Mouse (Mus musculus): Measurements from ENCODE around the gene Nudt17. TPM values are rescaled to one million over a fixed set of nuclear protein-coding genes. Genes with fewer than 3 reads are reported as not detected.
"Not testable (repeated sequence)": the region's sequence is repeated elsewhere in the genome, so short reads cannot be mapped to it uniquely, and the experiment has no call there.

Gene Nudt17
- polyA plus RNA-seq, 1 experiment from 2014 or later = 7.1 TPM

DNA sequence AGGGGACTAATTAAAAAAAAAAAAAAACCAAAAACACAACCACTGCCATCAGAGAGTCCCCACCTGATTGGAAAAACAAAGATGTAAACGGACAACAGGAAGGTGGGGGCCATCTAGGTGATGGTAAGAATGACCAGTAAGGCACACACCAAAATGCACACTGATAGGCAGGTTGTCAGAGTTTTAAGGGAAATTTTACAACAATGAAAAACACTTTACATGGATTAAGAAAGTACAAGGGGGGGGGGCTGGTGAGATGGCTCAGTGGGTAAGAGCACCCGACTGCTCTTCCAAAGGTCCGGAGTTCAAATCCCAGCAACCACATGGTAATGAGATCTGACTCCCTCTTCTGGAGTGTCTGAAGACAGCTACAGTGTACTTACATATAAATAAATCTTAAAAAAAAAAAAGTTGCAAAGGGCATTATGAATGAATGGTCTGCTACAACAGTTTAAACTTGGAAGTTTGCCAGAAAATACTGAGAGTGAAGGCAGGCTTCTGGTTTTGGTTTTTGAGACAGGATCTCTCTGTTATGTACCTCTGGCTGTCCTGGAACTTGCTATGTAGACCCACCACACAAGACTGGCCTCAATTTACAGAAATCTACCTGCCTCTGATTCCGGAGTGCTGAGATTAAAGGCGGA lies 39.8 kb downstream of the Nudt17 start:
- no peaks in the 10 kb centered on the region for H3K9me3 ChIP-seq
- H3K27me3 ChIP-seq (replicated peaks) = peaks cover 22% of the 10 kb centered on the region; the same call in 1 of the 2 replicates
- no peak overlapping the region for H3K27ac ChIP-seq (replicated peaks)
- peaks cover 14% of the 10 kb centered on the region for H3K4me1 ChIP-seq
- H3K4me2 ChIP-seq = no peak overlapping the region
- no peak for ATAC-seq (ENCODE audit: extremely low read depth, insufficient number of reproducible peaks, low FRiP score, low TSS enrichment)
- WGBS = 90% methylated on average over 5 of the region's 5 CpGs
- H3K4me3 ChIP-seq = no peak overlapping the region
- no peak overlapping the region for H3K9ac ChIP-seq
- H3K36me3 ChIP-seq = no peaks in the 10 kb centered on the region

- peaks cover 19% of the 10 kb centered on the region; the same call in 1 of the 2 replicates for H3K27me3 ChIP-seq (replicated peaks)
- 34% methylated on average over 1 of the region's 1 CpGs for WGBS
- no peak overlapping the region for H3K9ac ChIP-seq
- ATAC-seq (ENCODE audit: extremely low read depth, insufficient number of reproducible peaks, low FRiP score, low TSS enrichment) = no peak
- H3K27ac ChIP-seq (replicated peaks) = no peak overlapping the region
- no peak overlapping the region for H3K4me2 ChIP-seq
- peaks cover 17% of the 10 kb centered on the region for H3K4me1 ChIP-seq
- H3K9me3 ChIP-seq = no peaks in the 10 kb centered on the region
- H3K36me3 ChIP-seq = no peaks in the 10 kb centered on the region
- H3K4me3 ChIP-seq = no peak overlapping the region
Measured at GRCm38 (mm10) chr3:96667316-96667715, 41.0 kb downstream of the Nudt17 start.

GRCm38 (mm10) chr3:96666916-96667315 lies 41.4 kb downstream of the Nudt17 start:
- H3K27me3 ChIP-seq (replicated peaks) = peaks cover 15% of the 10 kb centered on the region; the same call in 1 of the 2 replicates
- no peaks in the 10 kb centered on the region for H3K9me3 ChIP-seq
- 77% methylated on average over 5 of the region's 5 CpGs for WGBS

DNA sequence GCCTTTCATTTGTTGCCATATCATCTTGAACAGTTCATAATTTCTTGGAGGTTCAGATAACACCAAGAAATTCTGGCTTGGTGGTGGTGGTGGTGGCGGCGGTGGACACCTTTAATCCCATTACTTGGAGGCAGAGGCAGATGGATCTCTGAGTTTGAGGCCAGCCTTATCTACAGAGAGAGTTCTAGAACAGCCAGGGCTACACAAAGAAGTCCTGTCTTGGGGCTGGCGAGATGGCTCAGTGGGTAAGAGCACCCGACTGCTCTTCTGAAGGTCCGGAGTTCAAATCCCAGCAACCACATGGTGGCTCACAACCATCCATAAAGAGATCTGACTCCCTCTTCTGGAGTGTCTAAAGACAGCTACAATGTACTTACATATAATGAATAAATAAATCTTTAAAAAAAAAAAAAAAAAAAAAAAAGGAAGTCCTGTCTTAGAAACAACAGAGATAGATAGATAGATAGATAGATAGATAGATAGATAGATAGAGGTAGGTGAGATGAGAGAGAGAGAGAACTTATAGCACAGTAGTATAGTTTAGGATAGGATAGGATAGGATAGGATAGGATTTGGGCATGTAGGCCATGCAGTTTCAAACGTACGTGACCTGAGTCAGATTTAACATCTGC lies 42.5 kb downstream of the Nudt17 start:
- H3K4me1 ChIP-seq = peaks cover 16% of the 10 kb centered on the region
- H3K9ac ChIP-seq; H3K27me3 ChIP-seq (replicated peaks); H3K9me3 ChIP-seq; H3K4me2 ChIP-seq; ATAC-seq (ENCODE audit: extremely low read depth, insufficient number of reproducible peaks, low FRiP score, low TSS enrichment); H3K4me3 ChIP-seq; H3K27ac ChIP-seq (replicated peaks); H3K36me3 ChIP-seq: not testable (repeated sequence)
- WGBS = 79% methylated on average over 7 of the region's 7 CpGs

More at GRCm38 (mm10) chr3:96666916-96667315, 41.4 kb downstream of the Nudt17 start:
- no peak overlapping the region for H3K4me3 ChIP-seq
- H3K36me3 ChIP-seq = no peaks in the 10 kb centered on the region
- H3K27ac ChIP-seq (replicated peaks) = no peak overlapping the region
- H3K4me1 ChIP-seq = peaks cover 17% of the 10 kb centered on the region
- no peak overlapping the region for H3K4me2 ChIP-seq
- no peak for ATAC-seq (ENCODE audit: extremely low read depth, insufficient number of reproducible peaks, low FRiP score, low TSS enrichment)
- H3K9ac ChIP-seq = no peak overlapping the region

GRCm38 (mm10) chr3:96663432-96664239 lies 44.7 kb downstream of the Nudt17 start:
- Histone ChIP-seq H3K27me3 (replicated peaks) (peaks cover 4% of the 10 kb centered on the region; the same call in 1 of the 2 replicates), H3K9ac (peak overlapping the region; percentile 71), H3K9me3 (no peaks in the 10 kb centered on the region), H3K4me2 (peak overlapping the region; percentile 71), H3K27ac (replicated peaks) (peak overlapping the region; percentile 9), H3K4me1 (peaks cover 8% of the 10 kb centered on the region), H3K36me3 (no peaks in the 10 kb centered on the region), H3K4me3 (peak overlapping the region; percentile 40)
- WGBS = 8% methylated on average over 15 of the region's 18 CpGs
- no peak; the same call in 1 of the 2 replicates for ATAC-seq (ENCODE audit: extremely low read depth, insufficient number of reproducible peaks, low FRiP score, low TSS enrichment)

DNA sequence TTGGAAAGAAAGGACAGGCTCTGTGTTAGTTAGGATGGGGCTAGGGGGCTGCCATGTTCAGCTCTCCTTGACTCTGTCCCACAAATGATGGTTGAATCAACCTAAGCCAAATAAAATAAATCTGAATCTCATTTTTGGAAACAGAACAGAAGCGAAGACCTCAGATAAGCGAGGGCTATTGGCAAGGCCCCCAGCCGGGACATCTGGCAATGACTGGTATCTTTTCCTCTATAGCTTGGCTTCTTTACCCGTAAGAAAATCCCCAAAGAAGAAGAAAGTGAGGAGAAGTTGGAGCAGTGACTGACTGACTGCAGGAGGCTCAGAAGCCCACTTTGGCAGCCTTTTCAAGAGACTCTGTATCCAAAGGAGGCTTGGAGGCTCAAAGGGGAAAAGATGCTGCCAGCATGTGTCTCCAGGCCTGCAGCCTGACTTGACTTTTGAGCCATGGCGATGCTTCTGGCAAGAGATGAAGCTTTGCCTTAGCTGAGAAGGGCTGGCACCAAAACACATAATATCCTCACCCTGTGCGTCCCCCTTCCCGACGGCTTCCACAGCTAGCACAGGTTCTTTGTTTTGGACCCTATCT lies 45.5 kb downstream of the Nudt17 start:
- ATAC-seq (ENCODE audit: extremely low read depth, insufficient number of reproducible peaks, low FRiP score, low TSS enrichment) = no peak
- Histone ChIP-seq H3K27ac (replicated peaks) (peak overlapping the region; percentile 9; the same call in 1 of the 2 replicates), H3K27me3 (replicated peaks) (peaks cover 4% of the 10 kb centered on the region; the same call in 1 of the 2 replicates), H3K4me3 (no peak overlapping the region), H3K36me3 (no peaks in the 10 kb centered on the region), H3K9ac (peak overlapping the region; percentile 24; the same call in 1 of the 2 replicates), H3K4me1 (peaks cover 8% of the 10 kb centered on the region), H3K9me3 (no peaks in the 10 kb centered on the region), H3K4me2 (peak overlapping the region; percentile 71)
- 42% methylated on average over 8 of the region's 8 CpGs for WGBS

DNA sequence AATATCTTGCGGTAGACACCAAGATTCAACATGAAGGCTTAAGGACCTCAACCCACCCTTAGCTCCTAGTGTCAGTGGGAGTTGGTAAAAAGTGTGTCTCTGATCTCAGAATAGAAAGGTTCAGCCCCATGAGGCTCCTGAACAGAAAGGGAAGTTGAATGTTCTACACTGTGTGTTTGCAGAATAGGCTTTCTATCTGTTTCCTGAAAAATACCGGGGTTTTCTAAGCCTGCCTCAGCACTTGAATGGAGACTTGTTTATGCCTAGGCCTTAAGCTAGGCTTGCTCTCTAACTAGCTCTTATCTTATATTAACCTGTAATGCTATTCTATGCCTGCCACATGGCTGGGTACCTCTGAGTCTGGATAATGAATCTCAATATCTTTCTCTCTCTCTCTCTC lies 47.5 kb downstream of the Nudt17 start:
- H3K4me2 ChIP-seq = no peak overlapping the region
- H3K36me3 ChIP-seq = no peaks in the 10 kb centered on the region
- H3K9ac ChIP-seq = no peak overlapping the region
- no peak overlapping the region for H3K4me3 ChIP-seq
- no peak overlapping the region for H3K27ac ChIP-seq (replicated peaks)
- 72% methylated on average over 2 of the region's 2 CpGs for WGBS
- H3K4me1 ChIP-seq = peaks cover 8% of the 10 kb centered on the region
- no peak for ATAC-seq (ENCODE audit: extremely low read depth, insufficient number of reproducible peaks, low FRiP score, low TSS enrichment)
- peaks cover 4% of the 10 kb centered on the region; the same call in 1 of the 2 replicates for H3K27me3 ChIP-seq (replicated peaks)
- no peaks in the 10 kb centered on the region for H3K9me3 ChIP-seq

Other genes starting within 250 kb of the Nudt17 start
- 7.4 and 7.5 TPM in 2 replicates for gene Hfe2, start 183.4 kb downstream of the Nudt17 start, polyA plus RNA-seq (2015; fragmentation: Nextera tagmentation; extraction: Ambion mirVana)
- 156 and 165 TPM in 2 replicates for gene Txnip, start 150.6 kb downstream of the Nudt17 start, polyA plus RNA-seq (2015; fragmentation: Nextera tagmentation; extraction: Ambion mirVana)
- gene Gm16253, start 131.6 kb downstream of the Nudt17 start, polyA plus RNA-seq (2015; fragmentation: Nextera tagmentation; extraction: Ambion mirVana) = 1.6 and 1.7 TPM in 2 replicates
- 33.5 and 36.1 TPM in 2 replicates for gene Polr3gl, start 114.4 kb downstream of the Nudt17 start, polyA plus RNA-seq (2015; fragmentation: Nextera tagmentation; extraction: Ambion mirVana)
- gene Ankrd34a, start 111.9 kb downstream of the Nudt17 start, polyA plus RNA-seq (2015; fragmentation: Nextera tagmentation; extraction: Ambion mirVana) = 6.5 and 8.1 TPM in 2 replicates
- 4.6 and 5.2 TPM in 2 replicates for gene Lix1l, start 107.4 kb downstream of the Nudt17 start, polyA plus RNA-seq (2015; fragmentation: Nextera tagmentation; extraction: Ambion mirVana)
- 80.7 and 84.5 TPM in 2 replicates for gene Rbm8a, start 78.6 kb downstream of the Nudt17 start, polyA plus RNA-seq (2015; fragmentation: Nextera tagmentation; extraction: Ambion mirVana)
- 35.8 and 37.3 TPM in 2 replicates for gene Pex11b, start 73.2 kb downstream of the Nudt17 start, polyA plus RNA-seq (2015; fragmentation: Nextera tagmentation; extraction: Ambion mirVana)
- 0.05 and 0.14 TPM in 2 replicates for gene Gm42957, start 73.1 kb downstream of the Nudt17 start, polyA plus RNA-seq (2015; fragmentation: Nextera tagmentation; extraction: Ambion mirVana)
- gene Itga10, start 63.0 kb downstream of the Nudt17 start, polyA plus RNA-seq (2015; fragmentation: Nextera tagmentation; extraction: Ambion mirVana) = 0.82 and 1.1 TPM in 2 replicates
- gene Ankrd35, start 38.4 kb downstream of the Nudt17 start, polyA plus RNA-seq (2015; fragmentation: Nextera tagmentation; extraction: Ambion mirVana) = 0.09 and 0.33 TPM in 2 replicates
- 36.0 and 37.7 TPM in 2 replicates for gene Pias3, start 12.2 kb downstream of the Nudt17 start, polyA plus RNA-seq (2015; fragmentation: Nextera tagmentation; extraction: Ambion mirVana)
- gene Polr3c, start 19.1 kb upstream of the Nudt17 start, polyA plus RNA-seq (2015; fragmentation: Nextera tagmentation; extraction: Ambion mirVana) = 25.2 and 29.3 TPM in 2 replicates
- 36.9 and 44.8 TPM in 2 replicates for gene Rnf115, start 19.1 kb upstream of the Nudt17 start, polyA plus RNA-seq (2015; fragmentation: Nextera tagmentation; extraction: Ambion mirVana)
- gene Pdzk1, start 120.7 kb upstream of the Nudt17 start, polyA plus RNA-seq (2015; fragmentation: Nextera tagmentation; extraction: Ambion mirVana) = 0.08 and 0.38 TPM in 2 replicates
- 0.36 TPM in 1 of 2 replicates, not detected in the other for gene Cd160, start 120.8 kb upstream of the Nudt17 start, polyA plus RNA-seq (2015; fragmentation: Nextera tagmentation; extraction: Ambion mirVana)
- 113 and 126 TPM in 2 replicates for gene Gja5, start 196.1 kb upstream of the Nudt17 start, polyA plus RNA-seq (2015; fragmentation: Nextera tagmentation; extraction: Ambion mirVana)
- 24.2 and 26.6 TPM in 2 replicates for gene Gpr89, start 196.8 kb upstream of the Nudt17 start, polyA plus RNA-seq (2015; fragmentation: Nextera tagmentation; extraction: Ambion mirVana)
- not detected in 2 replicates for gene Gja8, start 217.5 kb upstream of the Nudt17 start, polyA plus RNA-seq (2015; fragmentation: Nextera tagmentation; extraction: Ambion mirVana)